Mouse (Mus musculus) CH12.LX (cell line): Measurements from ENCODE around the gene Rnf26. TPM values are rescaled to one million over a fixed set of nuclear protein-coding genes. Genes with fewer than 3 reads are reported as not detected.

Experiments used
- DNase-seq: peaks from one replicate; pipeline ENCODE4 v3.0.0-alpha.2; 2013; ENCODE audit errors: extremely low read depth
- H3K27ac ChIP-seq: 2 replicates; pipeline ENCODE4 v1.5.1; 2012; ENCODE audit warnings: low read depth, mild to moderate bottlenecking, control low read depth, moderate library complexity; ENCODE audit not compliant: insufficient read depth
- H3K27me3 ChIP-seq: replicated peaks from 2 replicates; pipeline ENCODE3; 2012; ENCODE audit warnings: inconsistent platforms
- H3K36me3 ChIP-seq, 2 experiments: replicated peaks in 1 of 2; 2 replicates each; pipeline versions ENCODE3 to v1.6.1; 2012; ENCODE audit warnings: inconsistent platforms in 1 of 2, low read length in 1 of 2, mild to moderate bottlenecking in 1 of 2, mixed read lengths in 1 of 2, moderate library complexity in 1 of 2; ENCODE audit not compliant: control insufficient read depth in 1 of 2, insufficient read depth in 1 of 2
- H3K4me1 ChIP-seq, 2 experiments: 2 replicates each; pipeline ENCODE4 v1.6.1; 2012; ENCODE audit warnings: inconsistent platforms in 1 of 2, moderate library complexity in 1 of 2; ENCODE audit not compliant: insufficient read depth in 2 of 2, control insufficient read depth in 1 of 2
- H3K4me2 ChIP-seq: 2 replicates; pipeline ENCODE4 v1.6.1; 2012; ENCODE audit warnings: low read depth, mild to moderate bottlenecking, control low read depth; ENCODE audit not compliant: poor library complexity, insufficient read depth, severe bottlenecking
- H3K4me3 ChIP-seq, 3 experiments: fragments of 150-350 bp in 1 of 3; sonication (generic) in 1 of 3; replicated peaks in 1 of 3; 2 replicates each; pipeline versions ENCODE3 to v1.5.1; 2011 to 2012; ENCODE audit warnings: low read depth in 2 of 3, low read length in 2 of 3, mild to moderate bottlenecking in 2 of 3, moderate library complexity in 2 of 3, control low read depth in 1 of 3, improper control_type of control experiment in 1 of 3, inconsistent platforms in 1 of 3, mixed read lengths in 1 of 3; ENCODE audit not compliant: poor library complexity in 1 of 3
- H3K79me2 ChIP-seq: replicated peaks from 2 replicates; pipeline ENCODE4 v1.6.1; 2012; ENCODE audit warnings: mild to moderate bottlenecking, moderate library complexity; ENCODE audit not compliant: control insufficient read depth, poor library complexity, insufficient read depth, severe bottlenecking; ENCODE audit errors: extremely low read depth
- H3K9ac ChIP-seq: 2 replicates; pipeline ENCODE4 v1.6.1; 2012; ENCODE audit warnings: low read depth, mild to moderate bottlenecking, control low read depth, moderate library complexity; ENCODE audit not compliant: insufficient read depth
- H3K9me3 ChIP-seq: replicated peaks from 2 replicates; pipeline ENCODE3; 2012; ENCODE audit warnings: low read length, inconsistent platforms, mixed read lengths
- CTCF ChIP-seq, 2 experiments: IDR thresholded peaks in 1 of 2; conservative IDR thresholded peaks in 1 of 2; 2 replicates each; pipeline ENCODE4 v1.5.1; 2011 to 2012; ENCODE audit warnings: low read depth in 2 of 2, low read length in 2 of 2, improper control_type of control experiment in 1 of 2, inconsistent platforms in 1 of 2, mild to moderate bottlenecking in 1 of 2, moderate library complexity in 1 of 2
- EP300 ChIP-seq: IDR thresholded peaks from 2 replicates; pipeline ENCODE4 v1.6.1; 2011; ENCODE audit warnings: low read length, improper control_type of control experiment
- JUND ChIP-seq: conservative IDR thresholded peaks from 2 replicates; pipeline ENCODE4 v1.6.1; 2011; ENCODE audit warnings: low read depth, low read length, improper control_type of control experiment
- MAZ ChIP-seq: IDR thresholded peaks from 2 replicates; pipeline ENCODE4 v1.6.1; 2012; ENCODE audit warnings: low read depth, mild to moderate bottlenecking, inconsistent platforms, low read length, improper control_type of control experiment, moderate library complexity
- MYC ChIP-seq: IDR thresholded peaks from 2 replicates; pipeline ENCODE4 v1.6.1; 2011; ENCODE audit warnings: low read depth, mild to moderate bottlenecking, improper control_type of control experiment, low read length
- RAD21 ChIP-seq: IDR thresholded peaks from 2 replicates; pipeline ENCODE4 v1.6.1; 2011; ENCODE audit warnings: low read depth, mild to moderate bottlenecking, low read length, improper control_type of control experiment, moderate library complexity
- USF2 ChIP-seq: conservative IDR thresholded peaks from 2 replicates; pipeline ENCODE4 v1.6.1; 2011; ENCODE audit warnings: low read depth, low read length, improper control_type of control experiment
- ZMIZ1 ChIP-seq: IDR thresholded peaks from 2 replicates; pipeline ENCODE4 v1.6.1; 2012; ENCODE audit warnings: low read depth, mild to moderate bottlenecking, inconsistent platforms, low read length, improper control_type of control experiment
- dilution Hi-C: fragments of 300-500 bp; cut with MboI; formaldehyde crosslinking; loops from 2 replicates; pipeline ENCODE4 v1.14.3; 2020; ENCODE audit warnings: low sequenced_read_pairs; ENCODE audit not compliant: extremely low pct_unique_long_range_greater_than_20kb, extremely low pct_ligation_motif_present
- in situ Hi-C: fragments of 300-500 bp; cut with MboI; formaldehyde crosslinking; loops from 3 replicates; pipeline ENCODE4 v1.14.3; 2019; ENCODE audit warnings: low sequenced_read_pairs, low pct_ligation_motif_present, low pct_unique_long_range_greater_than_20kb, mixed read lengths
- polyA plus RNA-seq: library from polyadenylated mRNA; unstranded; fragments of >175 nt; gene quantifications from 2 replicates; pipeline ENCODE4 v1.2.1, GENCODE M21; 2012; ENCODE audit warnings: low read depth; ENCODE audit not compliant: insufficient read length
- total RNA-seq, 2 experiments: library from RNA; depleted of rRNA; stranded (reverse); fragments of 300-350 nt in 1 of 2; fragments of >200 nt in 1 of 2; gene quantifications; 2 replicates each; pipeline ENCODE4 v1.2.3; 2012 to 2014

Gene Rnf26
- total and polyA plus RNA-seq, 3 experiments: 11.7 to 40.0 (median 15.3) TPM

- Histone ChIP-seq H3K4me2 (peak overlapping the region; percentile 64), H3K36me3 (peaks cover 32 to 58% of the 10 kb centered on the region in 2 experiments), H3K4me1 (peaks cover 10 to 59% of the 10 kb centered on the region in 2 experiments), H3K9ac (no peak overlapping the region; the same call in 1 of the 2 replicates), H3K27ac (no peak overlapping the region), H3K27me3 (no peaks in the 10 kb centered on the region), H3K79me2 (peaks cover 42% of the 10 kb centered on the region), H3K9me3 (no peaks in the 10 kb centered on the region), H3K4me3 (peak overlapping the region in 1 of 3 experiments; percentile 6)
- dilution Hi-C loops (no loop called here), in situ Hi-C loops (no loop called here)
- no peak for TF ChIP-seq USF2
- TF ChIP-seq EP300: no peak
- peak; percentile 73 to 78 for TF ChIP-seq CTCF (conservative IDR thresholded peaks at IDR 0.05 in 1 of 2, IDR thresholded peaks at IDR 0.05 in 1 of 2; ENCODE audit: low read depth in 2 of 2, low read length in 2 of 2)
- peak; percentile 64 for TF ChIP-seq RAD21
- peak; percentile 66 for DNase-seq
These were observed 3.8 kb downstream of the Rnf26 start for GRCm38 (mm10) chr9:44109360-44110095.

- DNase-seq: no peak
- no peaks in the 10 kb centered on the region for H3K27me3 ChIP-seq
- no peak overlapping the region for H3K27ac ChIP-seq
- no peaks in the 10 kb centered on the region for H3K9me3 ChIP-seq
- peaks cover 42% of the 10 kb centered on the region for H3K79me2 ChIP-seq
- no peak overlapping the region for H3K4me3 ChIP-seq
- H3K4me1 ChIP-seq: peaks cover 8 to 52% of the 10 kb centered on the region in 2 experiments
- TF ChIP-seq MAZ (no peak), MYC (no peak), ZMIZ1 (no peak)
- in situ Hi-C loops (no loop called here), dilution Hi-C loops (no loop called here)
- H3K36me3 ChIP-seq: peaks cover 36 to 68% of the 10 kb centered on the region in 2 experiments
- H3K9ac ChIP-seq: no peak overlapping the region; the same call in 1 of the 2 replicates
- H3K4me2 ChIP-seq: 0 out of 2 replicates have a peak overlapping the region, but pooled peaks have one; percentile 64
These were observed 4.9 kb downstream of the Rnf26 start for GRCm38 (mm10) chr9:44108269-44109055.

- DNase-seq: no peak
- Histone ChIP-seq H3K4me1 (peaks cover 8 to 52% of the 10 kb centered on the region in 2 experiments), H3K9ac (no peak overlapping the region), H3K4me2 (no peak overlapping the region), H3K27ac (no peak overlapping the region), H3K27me3 (no peaks in the 10 kb centered on the region), H3K36me3 (peaks cover 36 to 76% of the 10 kb centered on the region in 2 experiments), H3K4me3 (no peak overlapping the region), H3K9me3 (no peaks in the 10 kb centered on the region), H3K79me2 (peaks cover 41% of the 10 kb centered on the region)
- TF ChIP-seq JUND (no peak), CTCF (conservative IDR thresholded peaks at IDR 0.05 in 1 of 2, IDR thresholded peaks at IDR 0.05 in 1 of 2; ENCODE audit: low read depth in 2 of 2, low read length in 2 of 2) (peak; percentile 7 to 30; a peak in 2 of 4 replicates)
- dilution Hi-C loops: no loop called here
- in situ Hi-C loops: no loop called here
These were observed 5.6 kb downstream of the Rnf26 start for GRCm38 (mm10) chr9:44107557-44108179.
